Mouse (Mus musculus): ENCODE measurements around the gene Slc48a1.

DNA sequence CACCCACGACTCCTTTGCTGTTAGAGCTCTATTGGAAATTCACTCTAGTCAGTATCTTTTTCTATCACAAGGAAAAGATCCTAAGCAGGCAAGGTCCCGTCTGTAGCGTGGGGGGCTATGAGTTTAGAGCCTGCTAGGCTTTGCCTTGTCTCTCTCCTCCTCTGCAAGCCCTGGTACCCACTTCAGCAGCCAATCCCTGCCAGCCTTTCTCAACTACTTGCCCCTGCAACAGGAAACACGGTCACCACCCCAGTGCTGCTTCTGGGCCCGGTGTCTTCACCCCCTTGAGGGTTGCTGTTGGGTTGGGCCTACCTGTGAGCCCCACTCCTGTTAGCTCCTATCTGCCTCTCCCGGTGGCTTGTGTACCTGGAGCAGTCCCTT lies 43.7 kb downstream of the Slc48a1 start:
- TF ChIP-seq CTCF (IDR thresholded peaks at IDR 0.05), result no peak
- no peak for TF ChIP-seq EP300 (IDR thresholded peaks at IDR 0.05)
